Mouse (Mus musculus): ENCODE results near the gene Smc3.

GRCm38 (mm10) chr19:53650921-53651320 lies 50.7 kb downstream of the Smc3 start:
- no peak for TF ChIP-seq CTCF (IDR thresholded peaks at IDR 0.05; ENCODE audit: low read depth)
- no peak for TF ChIP-seq EP300 (IDR thresholded peaks at IDR 0.05; ENCODE audit: low read depth)

Measured in liver, postnatal 0 days (tissue).